Mouse (Mus musculus) heart, embryonic 16.5 days (tissue): ENCODE measurements around the gene Slc35c2. TPM values are rescaled to one million over a fixed set of nuclear protein-coding genes. Genes with fewer than 3 reads are reported as not detected.

Source experiments
- ATAC-seq: fragments of 200-750 bp; cut with Nextera tagmentation; replicated peaks from 2 replicates; pipeline ENCODE4 v1.8.0; 2017; ENCODE audit warnings: moderate number of reproducible peaks; ENCODE audit not compliant: insufficient read depth, low FRiP score; ENCODE audit errors: extremely low read depth
- H3K27ac ChIP-seq: fragments of 300-500 bp; sonication (generic); 2 replicates; pipeline ENCODE4 v1.5.1; 2014; ENCODE audit warnings: mild to moderate bottlenecking, low read length, control low read depth, moderate library complexity
- H3K27me3 ChIP-seq: fragments of 300-500 bp; sonication (generic); 2 replicates; pipeline ENCODE4 v1.6.1; 2014; ENCODE audit warnings: low read length, mixed read lengths; ENCODE audit not compliant: control insufficient read depth, insufficient read depth
- H3K36me3 ChIP-seq: fragments of 300-500 bp; sonication (generic); 2 replicates; pipeline ENCODE4 v1.6.1; 2014; ENCODE audit not compliant: control insufficient read depth, insufficient read depth
- H3K4me1 ChIP-seq: fragments of 300-500 bp; sonication (generic); 2 replicates; pipeline ENCODE4 v1.6.1; 2014; ENCODE audit warnings: low read length, mixed read lengths; ENCODE audit not compliant: control insufficient read depth, insufficient read depth
- H3K4me2 ChIP-seq: fragments of 300-500 bp; sonication (generic); 2 replicates; pipeline ENCODE4 v1.6.1; 2014; ENCODE audit warnings: low read depth, mild to moderate bottlenecking, control low read depth, low read length
- H3K4me3 ChIP-seq: fragments of 300-500 bp; sonication (generic); 2 replicates; pipeline ENCODE4 v1.5.1; 2014; ENCODE audit warnings: mild to moderate bottlenecking, control low read depth, low read length
- H3K9ac ChIP-seq: fragments of 300-500 bp; sonication (generic); 2 replicates; pipeline ENCODE4 v1.6.1; 2014; ENCODE audit warnings: low read length, control low read depth
- H3K9me3 ChIP-seq: fragments of 300-500 bp; sonication (generic); replicated peaks from 2 replicates; pipeline ENCODE4 v1.6.1; 2016; ENCODE audit warnings: low read length; ENCODE audit not compliant: control insufficient read depth
- WGBS: fragments of 180-500 bp; shearing (Covaris S2); extraction: QIAGEN DNeasy Blood & Tissue Kit; methylation state at CpG from one replicate; pipeline ENCODE4 v1.1.7; 2014; 5-methylcytosine and 5-hydroxymethylcytosine counted together
- polyA plus RNA-seq: library from polyadenylated mRNA; unstranded; fragments of >200 nt; fragmentation: Nextera tagmentation; extraction: Ambion mirVana; gene quantifications from 2 replicates; pipeline ENCODE4 v1.2.1, GENCODE M21; 2015

Slc35c2 gene
- polyA plus RNA-seq, result 40.4 and 43.9 TPM in 2 replicates

GRCm38 (mm10) chr2:165287202-165287984 is at the start of gene Slc35c2:
Slc35c2 (minus strand) TSS chr2:165287869.
- no peaks in the 10 kb centered on the region for H3K9me3 ChIP-seq
- H3K36me3 ChIP-seq, result peaks cover 16% of the 10 kb centered on the region
- H3K4me2 ChIP-seq, result peak within 1 kb of the TSS; percentile 92
- peak within 1 kb of the TSS; percentile 71 for H3K27ac ChIP-seq
- peaks cover 13% of the 10 kb centered on the region for H3K4me1 ChIP-seq
- peak; percentile 92 for ATAC-seq
- WGBS, result under 1% methylated on average over 49 of the region's 49 CpGs
- H3K27me3 ChIP-seq, result no peaks in the 10 kb centered on the region
- peak within 1 kb of the TSS; percentile 71 for H3K9ac ChIP-seq
- peak within 1 kb of the TSS; percentile 60 for H3K4me3 ChIP-seq

GRCm38 (mm10) chr2:165337191-165337590 is 49.5 kb upstream of the Slc35c2 start:
- no peak for ATAC-seq
- no peak overlapping the region for H3K4me2 ChIP-seq
- no peak overlapping the region for H3K27ac ChIP-seq
- H3K27me3 ChIP-seq, result no peaks in the 10 kb centered on the region
- H3K9me3 ChIP-seq, result no peaks in the 10 kb centered on the region
- no peaks in the 10 kb centered on the region for H3K4me1 ChIP-seq
- WGBS, result 30% methylated on average over 3 of the region's 3 CpGs
- H3K36me3 ChIP-seq, result no peaks in the 10 kb centered on the region
- H3K4me3 ChIP-seq, result no peak overlapping the region
- no peak overlapping the region for H3K9ac ChIP-seq

GRCm38 (mm10) chr2:165332610-165333210 is 45.0 kb upstream of the Slc35c2 start:
- ATAC-seq, result no peak
- Histone ChIP-seq H3K4me3 (no peak overlapping the region), H3K9me3 (0 out of 2 replicates have a peak, but pooled peaks cover 2% of the 10 kb centered on the region), H3K9ac (no peak overlapping the region), H3K27ac (no peak overlapping the region), H3K4me1 (no peaks in the 10 kb centered on the region), H3K36me3 (no peaks in the 10 kb centered on the region), H3K27me3 (no peaks in the 10 kb centered on the region), H3K4me2 (no peak overlapping the region)
- WGBS, result 52% methylated on average over 14 of the region's 14 CpGs

GRCm38 (mm10) chr2:165329703-165330102 is 42.0 kb upstream of the Slc35c2 start:
- H3K9ac ChIP-seq, result no peak overlapping the region
- no peak for ATAC-seq
- 9% methylated on average over 3 of the region's 3 CpGs for WGBS

GRCm38 (mm10) chr2:165328746-165329145 is 41.1 kb upstream of the Slc35c2 start:
- H3K4me1 ChIP-seq, result peaks cover 22% of the 10 kb centered on the region
- H3K4me2 ChIP-seq, result no peak overlapping the region
- no peak overlapping the region for H3K9ac ChIP-seq
- no peak for ATAC-seq
- 0 out of 2 replicates have a peak, but pooled peaks cover 2% of the 10 kb centered on the region for H3K9me3 ChIP-seq
- no peak overlapping the region for H3K4me3 ChIP-seq
- 58% methylated on average over 5 of the region's 5 CpGs for WGBS
- no peaks in the 10 kb centered on the region for H3K27me3 ChIP-seq
- H3K36me3 ChIP-seq, result no peaks in the 10 kb centered on the region
- no peak overlapping the region for H3K27ac ChIP-seq

More at GRCm38 (mm10) chr2:165329703-165330102, 42.0 kb upstream of the Slc35c2 start:
- H3K4me2 ChIP-seq, result no peak overlapping the region
- H3K36me3 ChIP-seq, result no peaks in the 10 kb centered on the region
- no peak overlapping the region for H3K4me3 ChIP-seq
- H3K27me3 ChIP-seq, result no peaks in the 10 kb centered on the region
- peaks cover 16% of the 10 kb centered on the region for H3K4me1 ChIP-seq
- H3K9me3 ChIP-seq, result 0 out of 2 replicates have a peak, but pooled peaks cover 2% of the 10 kb centered on the region
- H3K27ac ChIP-seq, result no peak overlapping the region

- peaks cover 23% of the 10 kb centered on the region for H3K4me1 ChIP-seq
- no peak for ATAC-seq
- H3K4me3 ChIP-seq, result peak overlapping the region; percentile 76
- peak overlapping the region; percentile 97 for H3K4me2 ChIP-seq
- H3K36me3 ChIP-seq, result no peaks in the 10 kb centered on the region
- no peak overlapping the region for H3K27ac ChIP-seq
- H3K9me3 ChIP-seq, result 0 out of 2 replicates have a peak, but pooled peaks cover 2% of the 10 kb centered on the region
- H3K9ac ChIP-seq, result peak overlapping the region; percentile 80
- H3K27me3 ChIP-seq, result no peaks in the 10 kb centered on the region
- 39% methylated on average over 7 of the region's 7 CpGs for WGBS
Measured at GRCm38 (mm10) chr2:165327386-165327785, 39.7 kb upstream of the Slc35c2 start.

GRCm38 (mm10) chr2:165326304-165327190 is 38.9 kb upstream of the Slc35c2 start, which contains the start of gene Elmo2:
Elmo2 (minus strand) TSS chr2:165326479.
- H3K27ac ChIP-seq, result peak within 1 kb of the TSS; percentile 66
- peak within 1 kb of the TSS; percentile 90 for H3K9ac ChIP-seq
- H3K4me3 ChIP-seq, result peak within 1 kb of the TSS; percentile 76
- H3K36me3 ChIP-seq, result no peaks in the 10 kb centered on the region
- no peaks in the 10 kb centered on the region for H3K27me3 ChIP-seq
- under 1% methylated on average over 55 of the region's 55 CpGs for WGBS
- ATAC-seq, result peak; percentile 99
- H3K4me1 ChIP-seq, result peaks cover 30% of the 10 kb centered on the region
- H3K9me3 ChIP-seq, result 0 out of 2 replicates have a peak, but pooled peaks cover 2% of the 10 kb centered on the region
- peak within 1 kb of the TSS; percentile 97 for H3K4me2 ChIP-seq

- Histone ChIP-seq H3K36me3 (no peaks in the 10 kb centered on the region), H3K9me3 (no peaks in the 10 kb centered on the region), H3K27me3 (no peaks in the 10 kb centered on the region), H3K4me1 (peaks cover 38% of the 10 kb centered on the region), H3K27ac (peak overlapping the region; percentile 38; the same call in 1 of the 2 replicates), H3K4me3 (peak overlapping the region; percentile 76), H3K9ac (peak overlapping the region; percentile 90), H3K4me2 (peak overlapping the region; percentile 90)
- peak; percentile 18; the same call in 1 of the 2 replicates for ATAC-seq
- WGBS, result under 1% methylated on average over 30 of the region's 30 CpGs
Measured at GRCm38 (mm10) chr2:165325521-165326303, 38.0 kb upstream of the Slc35c2 start.
